Mouse (Mus musculus) forelimb bud, embryonic 11.5 days (tissue): ENCODE measurements at regions not wholly inside any gene's neighbourhood (a gene's known extent, or its start where the extent isn't known, plus 50 kb on each side); places are given as distances from the start of the nearest gene placed in this dataset.

Experiments used
- DNase-seq: peaks from one replicate; pipeline ENCODE4 v3.0.0-alpha.2; 2012; ENCODE audit warnings: low read depth, low spot score

- DNase-seq, result no peak
These were observed 281.7 kb upstream of the Btbd3 start for GRCm38 (mm10) chr2:137974651-137975050.

- DNase-seq, result no peak
These were observed 287.2 kb upstream of the Btbd3 start for GRCm38 (mm10) chr2:137969156-137969555.

GRCm38 (mm10) chr2:137966460-137967076, 289.8 kb upstream of the Btbd3 start:
- DNase-seq, result no peak

GRCm38 (mm10) chr2:137954830-137955229, 301.5 kb upstream of the Btbd3 start:
- DNase-seq, result no peak

- no peak for DNase-seq
These were observed 303.2 kb upstream of the Btbd3 start for GRCm38 (mm10) chr2:137953144-137953543.

- DNase-seq, result no peak
These were observed 304.4 kb upstream of the Btbd3 start for GRCm38 (mm10) chr2:137951942-137952341.

- DNase-seq, result no peak
These were observed 305.4 kb upstream of the Btbd3 start for GRCm38 (mm10) chr2:137950931-137951330.

- DNase-seq, result peak; percentile 82
These were observed 313.6 kb upstream of the Btbd3 start for GRCm38 (mm10) chr2:137942753-137943152.

GRCm38 (mm10) chr2:137939591-137939990, 316.8 kb upstream of the Btbd3 start:
- DNase-seq, result peak; percentile 10

- DNase-seq, result no peak
These were observed 317.4 kb upstream of the Btbd3 start for GRCm38 (mm10) chr2:137938831-137939480.

GRCm38 (mm10) chr2:137936613-137937012, 319.8 kb upstream of the Btbd3 start:
- no peak for DNase-seq

GRCm38 (mm10) chr2:137932931-137933330, 323.4 kb upstream of the Btbd3 start:
- no peak for DNase-seq

GRCm38 (mm10) chr2:137932488-137932887, 323.9 kb upstream of the Btbd3 start:
- DNase-seq, result no peak

GRCm38 (mm10) chr2:137925488-137925887, 330.9 kb upstream of the Btbd3 start:
- DNase-seq, result peak; percentile 18

GRCm38 (mm10) chr2:137924576-137924975, 331.8 kb upstream of the Btbd3 start:
- DNase-seq, result no peak

GRCm38 (mm10) chr2:137898425-137898824, 357.9 kb upstream of the Btbd3 start:
- no peak for DNase-seq

- DNase-seq, result peak; percentile 67
These were observed 375.9 kb upstream of the Btbd3 start for GRCm38 (mm10) chr2:137880211-137881031.

GRCm38 (mm10) chr2:137869676-137870075, 386.7 kb upstream of the Btbd3 start:
- no peak for DNase-seq

GRCm38 (mm10) chr2:137854494-137854893, 401.9 kb upstream of the Btbd3 start:
- no peak for DNase-seq

GRCm38 (mm10) chr2:137853399-137854259, 402.7 kb upstream of the Btbd3 start:
- DNase-seq, result peak; percentile 83

GRCm38 (mm10) chr2:137847901-137848300, 408.5 kb upstream of the Btbd3 start:
- DNase-seq, result no peak
